Mouse (Mus musculus) liver (tissue): ENCODE measurements at regions not wholly inside any gene's neighbourhood (a gene's known extent, or its start where the extent isn't known, plus 50 kb on each side); places are given as distances from the start of the nearest gene placed in this dataset.

Experiments
- DNase-seq: peaks from one replicate; pipeline ENCODE4 v3.0.0-alpha.2; 2020; ENCODE audit warnings: mixed read lengths

GRCm38 (mm10) chr6:127392012-127392798, 54.4 kb upstream of the Parp11 start:
- DNase-seq: no peak

DNA sequence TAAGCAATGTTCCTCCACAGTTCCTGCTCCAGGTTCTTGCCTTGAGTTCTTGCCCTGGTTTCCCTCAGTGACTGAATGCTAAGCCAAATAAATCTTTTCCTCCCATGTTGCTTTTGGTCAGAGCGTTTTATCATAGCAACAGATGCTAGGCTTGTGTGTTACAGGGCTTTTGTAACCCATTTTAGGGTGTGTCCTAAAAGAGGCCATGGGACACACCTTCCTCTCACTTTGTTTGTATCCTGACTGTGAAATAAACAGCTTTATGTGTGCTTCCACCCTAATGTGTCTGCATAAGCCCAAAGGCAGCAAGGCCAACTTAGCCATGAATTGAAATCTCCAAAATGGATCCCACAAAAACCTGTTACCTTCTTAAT, 53.9 kb upstream of the Parp11 start:
- no peak for DNase-seq

- DNase-seq: no peak
Measured at GRCm38 (mm10) chr6:127393907-127394600, 52.6 kb upstream of the Parp11 start.
